Mouse (Mus musculus) neural tube, embryonic 10.5 days (tissue): ENCODE measurements around the gene 2410004P03Rik.
"Not testable (repeated sequence)": the region's sequence is repeated elsewhere in the genome, so short reads cannot be mapped to it uniquely, and the experiment has no call there.

ENCODE experiments used
- DNase-seq: peaks from one replicate; pipeline ENCODE4 v3.0.0-alpha.2; 2017; ENCODE audit warnings: low spot score; ENCODE audit errors: extremely low spot score

2410004P03Rik gene

GRCm38 (mm10) chr12:17022145-17022544, 10.6 kb upstream of the 2410004P03Rik start:
- DNase-seq: no peak

- not testable (repeated sequence) for DNase-seq
These were observed 9.6 kb upstream of the 2410004P03Rik start for GRCm38 (mm10) chr12:17021125-17021524.

- peak; percentile 57 for DNase-seq
These were observed 6.9 kb upstream of the 2410004P03Rik start for GRCm38 (mm10) chr12:17018468-17018867.

- DNase-seq: no peak
These were observed 4.2 kb upstream of the 2410004P03Rik start for GRCm38 (mm10) chr12:17015711-17016110.

GRCm38 (mm10) chr12:17012067-17012899, 756 bp upstream of the 2410004P03Rik start:
- DNase-seq: no peak

- DNase-seq: no peak
These were observed 2.1 kb downstream of the 2410004P03Rik start for GRCm38 (mm10) chr12:17009466-17009865.

- no peak for DNase-seq
These were observed 10.3 kb downstream of the 2410004P03Rik start for GRCm38 (mm10) chr12:17001211-17001610.

DNA sequence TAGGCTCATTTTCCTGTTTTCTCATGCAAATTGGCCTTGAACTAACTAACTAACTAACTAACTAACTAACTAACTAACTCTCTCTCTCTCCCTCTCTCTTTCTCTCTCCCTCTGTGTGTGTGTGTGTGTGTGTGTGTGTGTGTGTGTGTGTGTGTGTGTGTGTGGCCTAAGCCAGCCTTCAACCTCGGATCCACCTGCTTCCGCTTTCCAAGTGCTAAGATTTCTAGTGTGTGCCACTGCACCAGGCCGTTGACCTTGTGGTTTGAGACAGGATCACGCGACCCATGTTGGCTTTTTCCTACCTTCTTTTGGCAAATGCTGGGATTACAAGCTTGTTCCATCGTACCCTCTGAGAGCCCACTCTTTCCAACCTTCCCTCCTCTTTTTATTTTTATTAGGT, 10.9 kb downstream of the 2410004P03Rik start:
- no peak for DNase-seq

DNA sequence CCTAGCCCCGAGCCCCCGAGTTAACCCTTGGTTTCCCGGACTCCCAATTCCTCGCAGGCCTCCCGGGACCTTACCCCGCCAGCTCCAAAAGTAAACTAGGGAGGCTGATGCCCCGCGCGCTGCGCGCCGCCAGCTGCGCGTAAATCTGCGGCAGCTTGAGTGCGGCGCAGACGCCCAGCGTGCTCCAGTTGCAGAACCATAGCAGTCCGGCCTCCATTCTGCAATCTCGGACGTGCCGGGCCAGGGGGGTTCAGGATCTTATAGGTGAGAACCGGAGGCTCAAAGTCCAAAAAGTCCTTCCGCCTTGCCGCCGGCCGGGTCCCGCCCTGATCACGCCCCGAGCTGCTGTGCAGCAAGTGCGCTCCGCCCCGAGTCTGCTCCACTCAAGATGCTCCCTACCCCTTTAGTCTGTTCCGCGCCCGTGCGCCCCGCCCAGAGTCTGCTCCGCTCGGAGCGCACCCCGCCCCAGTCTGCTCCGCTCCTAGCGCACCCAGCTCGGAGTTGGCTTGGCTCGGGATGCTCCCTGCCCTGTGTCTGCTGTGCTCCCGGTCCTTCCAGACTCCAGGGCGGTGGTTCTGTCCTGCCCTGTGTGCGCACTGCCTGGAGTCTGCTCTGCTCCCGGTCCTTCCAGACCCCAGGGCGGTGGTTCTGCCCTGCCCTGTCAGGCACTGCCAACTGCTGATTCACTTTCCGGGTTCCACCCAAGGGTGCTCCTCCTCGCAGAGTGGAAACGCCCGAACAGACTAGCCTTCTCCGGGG, 11.6 kb downstream of the 2410004P03Rik start, which contains the start of gene Pqlc3:
TSS of gene Pqlc3 (minus strand) at position 670 of the 759 bp plus-strand sequence.
- DNase-seq: peak; percentile 73

GRCm38 (mm10) chr12:16999146-16999545, 12.4 kb downstream of the 2410004P03Rik start:
- no peak for DNase-seq

DNA sequence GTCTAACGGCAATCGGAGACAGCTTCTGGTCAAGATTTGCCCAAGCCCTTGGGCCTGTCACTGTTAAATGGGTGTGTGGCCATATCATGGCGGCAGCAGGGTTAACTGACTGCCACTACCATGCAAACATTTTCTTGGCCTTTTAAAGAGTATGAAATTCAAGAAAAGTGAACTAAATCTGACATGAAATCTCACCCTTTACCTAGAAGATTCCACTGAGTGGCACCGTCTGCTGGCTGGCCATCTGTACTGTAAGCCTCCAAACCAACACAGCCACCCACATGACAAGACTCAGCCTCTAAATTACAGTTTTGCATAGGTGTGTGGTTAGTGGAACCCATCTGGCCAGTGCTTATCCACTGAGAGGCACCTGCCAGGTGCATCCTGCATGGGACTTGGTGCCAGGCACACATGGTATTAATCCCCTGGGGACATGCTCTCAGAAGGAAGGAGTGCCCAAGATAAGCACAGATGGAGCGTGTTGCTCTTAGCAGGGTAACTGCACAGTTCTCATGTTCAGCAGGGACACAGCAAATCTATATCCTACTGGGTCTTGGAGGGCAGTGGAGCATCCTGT, 14.6 kb downstream of the 2410004P03Rik start:
- DNase-seq: no peak

GRCm38 (mm10) chr12:16996281-16996680, 15.2 kb downstream of the 2410004P03Rik start:
- no peak for DNase-seq

DNA sequence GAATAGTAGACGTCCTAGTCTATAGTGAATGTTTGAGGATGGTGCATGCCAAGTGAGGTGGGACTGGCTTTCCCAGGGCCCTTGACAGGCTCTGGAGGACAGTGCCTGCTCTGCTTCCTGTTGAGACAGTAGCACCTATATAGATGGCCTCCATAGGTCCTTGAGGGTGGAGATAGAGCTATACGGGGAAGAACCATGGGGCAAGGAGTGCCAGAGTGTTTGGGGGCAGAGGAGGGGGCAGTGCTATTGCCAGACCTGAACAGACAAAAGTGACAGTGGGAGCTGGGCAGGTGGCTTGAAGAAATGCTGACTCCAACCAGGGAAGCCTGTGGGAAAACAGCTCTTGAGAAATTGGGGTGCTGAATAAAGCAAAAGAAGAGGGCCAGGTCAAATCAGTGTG, 17.2 kb downstream of the 2410004P03Rik start:
- DNase-seq: no peak

DNA sequence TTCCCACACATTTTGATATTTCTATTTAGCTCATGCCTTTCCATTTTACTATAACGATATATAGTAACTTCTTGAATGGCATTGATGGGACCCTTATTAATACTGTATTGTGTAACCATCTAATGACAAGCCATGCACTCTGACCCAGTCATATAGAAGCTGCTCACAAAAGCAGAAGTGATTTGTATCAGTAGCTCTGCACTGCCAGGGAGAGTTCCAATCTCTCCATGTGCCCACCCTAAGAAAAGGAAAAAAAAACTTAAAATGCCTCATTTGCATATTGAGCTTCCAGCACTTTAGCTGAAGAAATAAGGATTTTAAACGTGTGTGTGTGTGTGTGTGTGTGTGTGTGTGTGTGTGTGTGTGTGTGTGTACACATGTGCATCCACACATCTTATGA, 19.2 kb downstream of the 2410004P03Rik start:
- no peak for DNase-seq

DNA sequence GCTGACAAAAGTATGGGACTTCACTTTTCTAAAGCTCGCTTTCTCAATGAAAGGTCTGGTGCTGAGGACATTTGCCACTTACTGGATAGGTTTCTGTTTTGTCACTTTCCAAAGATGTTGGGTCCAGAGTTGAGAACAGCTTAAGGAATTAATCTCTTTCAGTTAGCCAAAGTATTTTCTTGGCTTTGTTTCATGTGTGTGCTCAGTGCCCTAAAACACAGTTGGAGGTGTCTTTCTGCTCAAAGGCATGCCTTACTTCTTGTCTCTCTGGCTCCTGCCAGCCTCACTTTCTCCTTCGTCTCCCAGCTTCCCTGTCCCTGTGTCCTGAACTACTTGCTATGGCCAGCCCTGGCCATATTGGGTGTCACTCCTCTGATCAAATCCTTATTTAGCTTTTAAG, 20.2 kb downstream of the 2410004P03Rik start:
- no peak for DNase-seq

DNA sequence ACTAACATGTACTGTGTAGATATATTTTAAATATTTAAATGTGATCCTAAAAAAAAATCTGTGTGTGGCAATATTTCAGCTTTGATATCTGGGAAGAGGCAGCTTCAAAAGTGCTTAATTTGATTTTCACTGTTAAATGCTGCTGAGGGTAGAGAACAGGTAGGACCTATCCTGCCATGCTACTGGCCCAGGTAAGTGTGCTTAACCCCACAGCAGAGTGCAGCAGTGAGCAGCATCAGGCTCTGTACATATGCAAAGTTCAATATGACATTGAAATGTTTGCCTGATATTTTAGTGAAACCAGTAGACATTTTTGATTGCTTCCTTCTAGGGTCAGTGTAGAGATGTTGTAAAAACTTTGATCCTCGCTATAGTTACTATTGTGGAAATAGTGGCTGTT, 25.7 kb downstream of the 2410004P03Rik start:
- no peak for DNase-seq

DNA sequence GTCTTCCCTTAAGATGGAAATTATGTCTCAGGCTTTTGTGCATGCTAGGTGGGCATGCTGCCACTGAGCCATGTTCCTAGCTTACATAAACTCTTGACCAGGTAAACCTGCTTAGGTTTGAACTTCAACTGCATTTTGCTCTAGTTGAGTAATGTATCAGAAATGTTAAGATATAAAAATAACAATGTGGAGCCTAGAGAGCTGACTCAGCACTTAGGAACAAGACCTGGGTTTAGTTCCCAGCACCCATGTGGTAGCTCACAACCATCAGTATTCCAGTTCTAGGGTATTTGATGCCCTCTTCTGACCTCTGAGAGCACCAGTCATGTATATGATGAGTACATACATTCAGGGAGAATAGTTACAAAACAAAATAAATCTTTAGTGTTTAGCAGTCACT, 34.4 kb downstream of the 2410004P03Rik start:
- DNase-seq: no peak

GRCm38 (mm10) chr12:16966811-16967210, 44.7 kb downstream of the 2410004P03Rik start:
- DNase-seq: no peak

GRCm38 (mm10) chr12:16963354-16963753, 48.2 kb downstream of the 2410004P03Rik start:
- no peak for DNase-seq

DNA sequence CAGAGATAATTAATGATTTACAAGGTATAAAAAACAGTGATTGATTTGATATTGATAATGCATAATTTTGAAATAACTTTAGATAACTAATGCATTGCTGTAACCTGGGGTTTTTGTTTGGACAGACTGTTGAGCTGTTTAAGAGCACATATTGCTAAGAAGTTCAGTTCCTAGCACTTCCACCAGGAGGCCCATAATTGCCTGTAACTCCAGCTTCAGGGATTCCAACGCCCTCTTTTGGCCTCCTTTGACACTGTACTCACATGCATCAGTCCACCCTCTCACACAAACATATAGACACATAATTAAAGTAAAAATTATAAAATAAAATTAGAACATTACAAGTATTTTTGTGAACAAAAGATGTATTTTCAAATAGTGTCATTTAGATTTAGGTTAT, 52.7 kb downstream of the 2410004P03Rik start:
- DNase-seq: no peak
